Mouse (Mus musculus): ENCODE data around the gene Snx9. TPM values are rescaled to one million over a fixed set of nuclear protein-coding genes. Genes with fewer than 3 reads are reported as not detected.
A peak's percentile ranks its signal among the peaks of the same experiment; 100 is the strongest.

The Snx9 gene
- 10 to 100 TPM; 15.0 to 16.8 (median 15.5) TPM for total RNA-seq (2022)

DNA sequence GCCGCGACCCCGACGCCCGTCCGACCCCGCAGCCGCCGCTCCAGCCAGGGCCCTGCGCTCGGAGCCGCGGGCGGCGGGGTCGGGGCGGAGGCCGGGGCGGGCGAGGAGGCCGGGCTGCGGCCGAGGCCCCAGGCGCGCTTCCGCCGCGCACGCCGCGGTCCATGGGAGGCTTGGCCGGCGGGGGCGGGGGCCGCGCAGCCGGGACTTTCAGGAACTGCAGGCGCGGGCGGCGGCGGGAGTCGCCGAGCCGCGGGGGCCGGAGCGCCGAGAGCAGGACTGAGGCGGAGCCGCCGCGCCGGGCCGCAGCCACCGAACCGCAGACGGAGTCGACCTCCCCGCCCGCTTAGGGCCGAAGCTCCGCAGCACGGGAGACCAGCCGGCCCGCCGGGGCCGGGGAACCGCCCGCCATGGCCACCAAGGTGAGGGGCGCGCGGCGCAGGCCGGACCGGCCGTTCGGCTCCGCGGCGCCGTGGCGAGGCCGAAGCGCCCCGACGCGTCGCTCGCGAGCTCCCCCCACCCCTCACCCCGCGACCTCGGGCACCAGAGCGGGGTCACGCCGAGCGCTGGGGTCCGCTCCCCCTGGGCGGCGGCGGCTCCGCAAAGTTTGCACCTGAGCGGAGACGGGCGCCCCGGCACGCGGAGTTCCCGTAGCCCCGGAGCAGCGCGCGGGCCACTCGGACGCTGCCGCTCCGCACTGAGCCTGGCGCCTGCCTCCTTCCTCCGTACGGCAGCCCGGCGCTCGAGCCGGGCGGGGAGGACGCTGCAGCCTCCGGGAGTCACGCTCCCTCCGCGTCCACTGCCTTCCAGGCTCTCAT lies at the start of gene Snx9:
Gene Snx9, plus strand, starts transcription at position 202 of the 815 bp plus-strand sequence.
- peak in 1 of 2 experiments; percentile 28 for DNase-seq (ENCODE audit: low spot score in 2 of 2)

DNA sequence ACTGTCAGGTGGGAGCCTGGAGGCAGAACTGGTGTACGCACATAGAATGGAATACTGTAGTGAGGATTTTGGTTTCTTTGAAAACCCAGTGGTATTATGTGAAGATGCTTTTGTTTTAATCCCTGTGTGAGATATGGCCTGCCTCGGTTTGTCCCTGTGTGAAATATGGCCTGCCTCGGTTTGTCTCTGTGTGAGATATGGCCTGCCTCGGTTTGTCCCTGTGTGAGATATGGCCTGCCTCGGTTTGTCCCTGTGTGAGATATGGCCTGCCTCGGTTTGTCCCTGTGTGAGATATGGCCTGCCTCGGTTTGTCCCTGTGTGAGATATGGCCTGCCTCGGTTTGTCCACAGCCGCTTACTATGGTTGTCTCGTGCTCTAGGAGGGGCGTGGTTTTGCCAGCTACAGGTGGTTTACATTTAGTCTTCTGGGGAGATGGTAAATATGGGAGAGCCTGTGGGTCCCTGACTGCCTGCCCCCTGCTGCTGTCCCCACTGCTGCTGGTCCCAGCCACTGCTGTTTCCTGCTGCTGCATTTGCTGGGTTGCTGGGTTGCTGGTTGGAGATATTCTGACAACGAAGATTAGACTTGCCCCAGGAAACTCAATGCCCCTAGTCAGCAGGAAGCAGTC lies 48.9 kb upstream of the Snx9 start:
- DNase-seq (ENCODE audit: low spot score in 2 of 2) = no peak

DNA sequence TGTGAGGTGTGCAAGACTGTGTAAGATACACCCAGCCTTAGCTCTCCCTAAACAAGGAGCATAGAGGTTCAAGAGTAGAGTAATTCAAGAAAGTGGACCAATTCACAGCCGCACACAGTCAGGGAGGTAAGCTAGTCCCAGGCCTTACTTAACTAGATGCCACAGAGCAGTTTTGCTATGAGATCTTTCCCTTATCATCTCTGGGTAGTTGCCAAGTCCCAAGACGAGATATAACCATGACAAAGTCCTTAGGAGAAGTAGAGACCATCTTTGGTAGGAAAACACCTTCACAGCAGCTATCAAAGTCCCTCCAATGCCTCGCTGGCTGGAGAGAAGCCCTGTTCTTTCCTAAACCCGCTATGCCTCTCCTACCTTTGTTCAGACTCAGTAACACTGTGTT lies 47.5 kb upstream of the Snx9 start:
- DNase-seq (ENCODE audit: low spot score in 2 of 2) = no peak

DNA sequence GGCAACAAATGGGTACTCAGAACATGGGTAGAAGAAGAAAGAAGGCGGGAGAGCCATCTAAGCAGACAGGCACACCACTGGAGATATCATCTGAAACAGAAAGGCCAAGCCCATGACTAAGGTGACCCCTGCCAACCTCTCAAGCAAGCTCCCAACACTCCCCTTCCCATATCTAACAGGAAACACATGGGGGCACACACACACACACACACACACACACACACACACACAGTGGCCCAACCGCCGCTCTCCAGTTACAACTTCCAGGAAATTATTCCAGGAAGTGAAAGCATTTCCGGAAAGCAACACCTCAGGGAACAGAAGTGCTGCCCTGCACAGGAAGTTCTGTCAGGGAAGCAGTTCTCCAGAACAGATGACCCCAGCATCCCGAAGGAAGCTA lies 46.9 kb upstream of the Snx9 start:
- no peak for DNase-seq (ENCODE audit: low spot score in 2 of 2)

DNA sequence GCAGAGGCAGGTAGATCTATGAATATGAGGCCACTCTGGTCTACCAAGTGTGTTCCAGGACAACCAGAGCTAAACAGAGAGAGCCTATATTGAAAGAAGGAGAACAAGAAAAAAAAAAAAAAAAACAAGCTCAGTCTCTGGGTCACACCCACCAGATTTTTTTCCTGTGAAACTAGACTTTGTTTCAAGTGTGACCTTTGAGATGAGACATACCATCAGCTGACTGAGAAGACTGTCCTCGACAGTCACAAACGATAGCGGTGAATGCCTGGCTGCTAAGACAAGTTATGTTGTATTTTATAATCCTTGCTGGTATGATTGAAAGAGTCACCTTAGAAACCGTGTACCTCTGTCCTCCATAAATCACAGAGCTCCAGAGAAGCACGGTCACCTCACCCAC lies 45.8 kb upstream of the Snx9 start:
- DNase-seq (ENCODE audit: low spot score in 2 of 2) = no peak

DNA sequence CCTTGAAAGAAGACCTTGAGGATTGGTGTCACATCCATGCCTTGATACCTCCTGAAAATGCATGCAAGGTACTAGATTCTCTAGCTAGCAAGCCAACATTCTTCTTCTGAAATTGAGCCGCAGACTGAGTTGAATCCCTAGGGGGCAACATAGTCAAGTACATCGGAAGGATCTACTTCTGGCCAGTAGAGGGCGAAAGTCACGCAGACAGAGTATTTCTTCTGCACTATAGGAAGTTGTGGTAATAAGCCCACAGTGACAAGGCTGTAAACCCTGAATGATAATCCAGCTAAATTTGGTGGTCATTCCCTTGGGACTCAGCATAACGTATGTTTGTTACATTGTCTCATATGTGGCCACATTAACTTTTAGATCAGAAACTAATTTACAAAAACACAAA lies 45.3 kb upstream of the Snx9 start:
- DNase-seq (ENCODE audit: low spot score in 2 of 2) = peak; percentile 72 to 83

DNA sequence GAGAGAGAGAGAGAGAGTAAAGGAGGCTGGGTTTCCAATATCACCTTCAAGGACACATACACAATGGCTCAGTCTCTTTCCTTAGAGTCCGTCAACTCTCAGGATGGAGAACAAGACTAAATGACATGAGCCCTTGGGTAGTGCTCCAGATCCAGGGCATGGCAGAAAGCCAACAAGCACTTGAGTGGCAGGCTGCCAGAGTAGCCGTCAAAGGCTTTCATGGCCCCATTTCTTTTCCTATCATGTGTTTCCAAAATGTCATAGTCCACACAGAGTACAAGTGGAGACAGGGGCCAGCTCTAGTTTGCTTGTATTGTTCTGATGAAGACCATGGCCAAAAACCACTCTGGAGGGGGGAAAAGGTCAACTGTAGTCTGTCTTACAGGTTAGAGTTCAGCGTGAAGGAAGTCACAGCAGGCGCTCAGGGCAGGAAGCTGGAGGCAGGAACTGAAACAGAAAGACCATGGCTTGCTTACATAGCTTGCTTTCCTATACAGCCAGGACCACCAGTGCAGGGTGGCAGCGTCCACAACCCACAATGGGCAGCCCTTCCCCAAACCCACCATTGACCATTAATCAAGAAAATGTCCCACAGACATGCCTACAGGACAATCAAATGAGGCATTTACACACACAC lies 43.9 kb upstream of the Snx9 start:
- DNase-seq (ENCODE audit: low spot score in 2 of 2) = no peak

DNA sequence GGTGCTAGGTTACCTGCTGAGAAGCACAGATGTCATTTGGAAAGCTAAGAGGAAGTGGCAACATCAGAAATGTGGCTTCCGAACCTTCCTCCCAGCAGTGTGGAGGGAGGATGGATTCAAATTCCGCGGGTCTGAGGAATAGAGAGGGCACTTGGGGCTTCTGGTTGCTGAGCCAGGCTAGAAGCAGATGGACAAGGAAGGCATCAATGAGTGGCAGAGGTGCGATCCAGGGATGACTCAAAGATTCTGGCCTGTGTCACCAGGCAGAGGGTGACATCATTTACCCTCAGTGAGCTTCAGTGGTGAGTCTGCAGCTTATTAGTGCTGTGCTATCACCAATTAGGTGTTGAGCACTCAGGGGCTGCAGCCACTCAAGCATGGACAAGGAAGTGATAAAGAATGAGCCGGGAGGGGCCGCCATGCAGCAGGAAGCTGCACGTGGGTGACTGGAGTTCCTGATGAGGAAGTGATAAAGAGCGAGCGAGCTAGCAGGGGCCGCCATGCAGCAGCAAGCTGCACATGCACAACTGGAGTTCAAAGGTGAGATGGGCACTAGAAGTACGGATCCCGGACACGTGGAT lies 42.8 kb upstream of the Snx9 start:
- no peak for DNase-seq (ENCODE audit: low spot score in 2 of 2)

DNA sequence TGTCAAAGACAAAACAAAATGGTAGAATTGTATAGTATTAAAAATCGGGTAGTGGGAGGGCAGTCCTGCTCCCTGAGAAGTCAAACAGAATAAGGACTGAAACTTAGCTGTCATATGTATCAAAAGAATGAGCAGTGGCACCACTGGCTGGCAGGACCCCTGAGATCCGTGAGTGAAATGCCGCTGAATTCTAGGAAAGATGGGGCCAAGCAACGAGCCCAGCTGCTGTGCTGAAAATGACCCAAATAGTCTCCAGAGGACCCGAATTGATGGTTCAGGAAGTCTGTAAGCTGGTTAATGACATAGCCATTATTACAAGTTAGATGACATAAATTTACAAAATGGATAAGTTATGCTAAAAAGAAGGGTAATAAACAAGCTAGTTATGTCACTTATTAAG lies 42.2 kb upstream of the Snx9 start:
- no peak for DNase-seq (ENCODE audit: low spot score in 2 of 2)

DNA sequence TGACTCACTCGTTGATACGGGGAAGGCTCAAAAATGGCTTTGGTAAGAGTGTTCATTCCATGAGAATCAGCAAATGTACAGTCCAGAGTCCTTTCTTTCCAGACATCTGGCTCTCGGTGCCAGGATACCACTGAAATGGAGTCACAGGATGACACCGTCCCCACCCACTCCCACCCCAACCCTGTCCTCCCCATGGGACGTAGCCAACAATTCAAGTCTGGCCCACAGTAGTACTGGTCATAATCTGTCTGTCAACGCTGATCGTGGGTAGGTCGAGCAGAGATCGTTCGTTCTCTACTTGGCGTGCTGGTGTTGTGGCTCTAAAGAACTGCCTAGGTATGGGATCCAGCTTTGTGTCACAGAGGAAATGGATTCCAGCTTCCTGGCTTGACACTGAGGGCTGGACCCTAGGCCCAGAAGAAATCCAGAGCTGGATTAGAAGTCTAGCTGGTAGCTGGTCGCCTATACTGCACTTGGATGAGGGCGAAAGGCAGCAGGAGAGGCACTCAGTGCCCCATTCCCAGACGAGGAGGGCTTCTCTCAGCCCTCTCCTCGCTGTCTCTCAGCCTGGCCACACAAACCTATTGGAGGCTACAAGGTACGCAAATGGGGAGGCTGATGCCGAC lies 41.6 kb upstream of the Snx9 start:
- DNase-seq (ENCODE audit: low spot score in 2 of 2) = no peak

DNA sequence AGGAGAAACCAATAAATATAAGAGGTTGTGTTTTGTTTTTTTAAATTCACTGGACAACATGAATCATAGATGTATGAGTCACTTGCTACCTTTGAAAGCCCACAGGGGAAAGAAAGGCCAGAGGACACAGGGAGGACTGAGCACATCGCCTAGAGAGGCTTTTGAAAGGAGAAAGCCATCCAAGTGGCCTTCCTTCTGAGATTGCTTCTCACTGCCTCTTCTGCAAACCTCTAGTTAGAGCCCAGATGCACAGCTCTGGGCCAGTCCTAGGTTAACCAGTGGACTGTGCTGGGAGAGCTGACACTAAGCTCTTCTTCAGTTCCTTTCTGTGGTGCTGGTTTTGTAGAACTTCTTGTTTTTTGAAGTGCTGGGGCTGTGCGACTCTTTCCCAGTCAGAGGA lies 40.9 kb upstream of the Snx9 start:
- DNase-seq (ENCODE audit: low spot score in 2 of 2) = no peak

DNA sequence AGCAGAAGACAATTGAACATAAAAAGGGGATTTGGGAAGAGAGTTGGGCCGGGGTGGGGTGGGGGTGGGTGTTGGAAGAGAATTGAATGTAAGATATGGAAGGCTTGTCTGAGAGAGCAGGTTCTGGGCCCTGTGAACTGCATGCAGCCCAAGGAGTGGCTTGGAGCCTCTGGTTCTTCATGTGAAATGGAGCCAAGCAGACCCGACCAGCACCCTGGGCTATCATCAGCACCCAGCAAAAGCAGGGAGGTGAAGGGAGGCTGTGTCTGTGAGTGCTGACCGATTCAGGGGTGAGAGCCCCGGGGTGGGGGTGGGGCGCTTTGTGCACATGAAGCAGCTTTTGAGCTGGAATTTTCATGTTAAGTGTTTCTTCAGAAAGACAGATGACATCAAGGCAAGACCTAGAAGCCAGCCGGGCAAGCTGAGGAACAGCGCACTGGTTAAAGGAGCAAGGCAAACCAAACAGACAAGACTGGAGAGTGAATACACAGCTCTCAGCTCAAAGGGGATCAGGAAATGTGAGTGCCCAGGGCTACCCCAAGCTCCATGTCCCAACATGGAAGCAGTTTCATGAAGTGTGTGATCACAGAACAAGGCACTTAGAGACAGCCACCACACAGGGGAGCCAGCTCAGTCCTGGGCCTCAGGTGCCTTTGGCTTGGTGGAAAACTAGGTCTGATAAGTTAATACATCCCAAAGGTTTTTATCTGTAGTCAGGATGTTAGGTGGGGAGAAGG lies 40.1 kb upstream of the Snx9 start:
- DNase-seq (ENCODE audit: low spot score in 2 of 2) = no peak

DNA sequence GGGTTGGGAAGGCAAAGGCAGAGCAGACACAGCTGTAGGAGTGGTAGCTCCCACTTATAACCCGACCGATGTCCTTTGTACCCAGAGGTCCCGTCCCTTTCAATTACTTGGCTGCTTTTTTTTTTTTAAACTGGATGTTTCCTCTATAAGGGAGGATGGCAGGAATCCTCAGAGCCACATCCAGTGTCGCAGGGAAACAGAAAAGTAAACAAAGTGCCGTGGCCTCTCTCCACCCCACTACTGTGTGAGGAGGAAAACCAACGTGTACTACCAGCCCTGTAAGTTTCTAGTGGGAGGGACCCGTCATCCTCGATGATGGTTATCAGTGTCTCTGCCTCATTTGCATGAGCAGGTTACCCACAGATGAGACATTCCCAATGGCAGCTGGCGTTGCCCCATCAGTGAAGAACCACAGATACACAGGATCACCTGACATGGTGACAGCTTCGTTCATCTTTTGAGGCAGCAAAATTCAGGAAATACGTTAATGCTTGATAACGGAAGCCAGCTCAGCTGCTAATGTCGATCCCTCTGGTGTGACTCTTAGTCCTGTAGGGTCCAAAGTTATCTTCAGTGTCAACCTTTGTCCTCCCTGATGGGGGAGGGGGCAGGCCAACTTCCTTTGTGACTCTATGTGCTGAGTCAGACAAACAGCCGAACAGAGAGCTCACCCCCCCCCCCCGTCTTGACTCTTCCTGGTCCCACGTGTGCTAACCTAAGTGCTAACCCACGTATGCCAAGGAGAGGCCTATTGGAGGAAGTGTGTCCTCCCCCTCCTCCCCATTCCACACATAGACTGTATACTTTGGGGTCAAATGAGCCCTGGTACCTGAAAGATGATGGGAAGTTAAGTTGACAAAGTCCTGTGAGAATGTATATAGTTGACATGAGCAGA lies 39.1 kb upstream of the Snx9 start:
- DNase-seq (ENCODE audit: low spot score in 2 of 2) = no peak

DNA sequence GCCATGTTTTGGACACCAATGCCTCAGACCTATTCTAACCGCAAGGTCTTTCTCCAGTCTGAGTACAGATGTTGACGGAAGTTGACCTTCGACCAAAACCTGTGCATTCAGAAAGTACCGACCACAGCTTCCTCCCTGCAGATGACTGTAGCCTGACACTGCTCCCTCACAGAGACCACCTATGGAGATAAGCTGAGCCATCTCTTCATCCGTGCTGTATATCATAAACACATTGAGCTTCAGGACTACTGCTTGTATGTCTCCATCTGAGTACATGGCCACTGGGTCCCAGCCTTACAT lies 38.5 kb upstream of the Snx9 start:
- DNase-seq (ENCODE audit: low spot score in 2 of 2) = no peak

DNA sequence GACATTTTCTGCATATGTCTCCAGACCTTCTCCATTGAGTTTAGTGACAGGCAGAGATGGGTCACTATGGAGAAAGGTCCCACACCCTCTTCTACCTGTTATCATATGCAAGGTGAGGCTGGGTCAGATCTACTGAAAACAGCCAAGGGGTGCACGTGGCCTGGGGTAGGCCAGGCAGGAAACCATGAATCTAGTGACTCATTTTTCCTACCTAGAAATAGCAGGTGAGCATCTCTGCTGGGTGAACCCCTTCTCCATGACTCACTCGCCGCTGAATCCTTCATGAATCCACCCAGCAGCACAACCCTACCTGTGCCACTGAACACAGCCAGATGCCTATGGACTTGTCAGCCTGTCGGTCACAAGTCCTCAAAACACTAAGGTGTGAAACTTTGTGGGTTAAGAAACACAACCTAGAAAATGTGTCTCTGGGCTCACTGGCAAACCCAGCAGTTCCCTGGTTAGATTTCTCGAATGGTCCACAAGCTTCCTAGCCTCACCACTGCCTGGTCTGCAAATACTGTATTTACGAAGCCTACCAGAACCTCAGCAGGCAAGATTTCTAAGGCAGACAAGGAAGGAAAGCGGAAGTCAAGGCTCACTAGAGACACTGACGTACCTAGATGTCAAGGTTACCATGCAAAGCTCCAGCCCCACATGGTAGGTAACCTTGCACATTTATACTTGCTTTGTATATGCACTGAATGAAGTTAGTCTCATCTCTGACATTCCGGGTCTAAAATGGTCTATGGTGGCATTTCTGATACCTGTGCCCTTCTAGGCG lies 37.7 kb upstream of the Snx9 start:
- no peak for DNase-seq (ENCODE audit: low spot score in 2 of 2)

DNA sequence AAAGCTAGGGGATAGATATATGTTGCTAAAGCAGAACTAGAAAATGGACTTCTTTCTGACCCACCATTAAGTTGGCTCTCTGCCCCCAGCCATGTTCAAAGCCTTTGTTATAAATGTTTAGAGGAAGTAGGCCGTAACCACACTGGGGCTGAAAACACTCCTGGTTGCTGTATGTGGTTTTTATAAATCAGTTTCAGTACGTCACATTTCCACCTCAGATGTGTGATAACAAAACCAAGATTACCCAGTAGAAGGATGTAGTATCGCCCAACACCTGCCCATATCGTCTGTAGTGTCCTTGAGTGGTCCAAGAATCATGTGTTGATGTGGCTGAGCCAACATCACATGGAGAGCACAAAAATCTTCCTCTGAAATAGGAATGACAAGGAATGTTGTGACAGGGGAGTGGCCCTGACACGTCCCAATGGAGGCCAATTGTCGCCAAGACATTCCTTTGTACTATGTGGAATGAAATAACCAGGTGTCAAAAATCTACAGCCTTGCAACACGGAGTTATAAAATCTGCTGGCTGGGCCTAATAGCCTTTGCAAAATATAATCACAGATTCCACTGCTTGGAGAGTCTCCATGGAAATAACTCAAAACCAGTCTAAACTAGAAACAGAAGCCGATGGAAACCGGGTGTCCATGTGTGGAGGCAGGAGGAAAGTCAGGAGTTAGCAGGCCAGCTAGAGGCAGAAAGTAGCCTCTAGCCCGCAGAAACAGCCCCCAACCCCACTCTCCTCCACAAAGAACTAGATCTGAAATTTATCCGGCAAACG lies 36.6 kb upstream of the Snx9 start:
- DNase-seq (ENCODE audit: low spot score in 2 of 2) = no peak

DNA sequence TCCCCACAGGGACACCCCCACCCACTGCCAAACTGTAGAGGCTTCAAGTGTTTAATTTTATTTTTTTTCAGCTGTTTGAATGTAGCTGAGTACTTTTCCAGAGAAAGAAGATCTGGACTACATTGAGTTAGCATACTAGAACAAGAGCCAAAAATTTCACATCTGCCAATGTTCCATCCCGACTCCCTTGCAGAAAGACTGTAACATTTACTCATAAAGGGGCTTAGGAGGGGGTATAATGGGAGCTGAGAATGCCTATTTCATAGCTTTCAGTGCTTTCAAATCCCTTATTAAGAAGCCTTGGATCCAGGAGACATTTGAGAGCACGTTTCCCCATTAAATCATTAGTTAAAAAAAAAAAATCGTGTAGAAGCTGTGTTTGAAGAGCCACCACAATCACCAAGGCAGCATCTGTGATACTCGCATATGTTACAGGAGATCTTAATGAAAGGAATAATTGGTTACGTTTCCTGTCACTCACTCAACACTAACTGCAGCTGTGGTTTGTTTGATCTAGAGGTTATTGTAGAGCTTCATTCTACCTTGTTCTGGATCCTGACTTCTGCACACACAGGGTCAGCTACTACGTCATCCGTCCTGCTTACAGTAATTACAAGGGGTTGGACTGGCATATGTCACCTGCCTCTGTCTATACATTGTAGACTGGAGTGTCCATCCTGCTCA lies 35.8 kb upstream of the Snx9 start:
- no peak for DNase-seq (ENCODE audit: low spot score in 2 of 2)

DNA sequence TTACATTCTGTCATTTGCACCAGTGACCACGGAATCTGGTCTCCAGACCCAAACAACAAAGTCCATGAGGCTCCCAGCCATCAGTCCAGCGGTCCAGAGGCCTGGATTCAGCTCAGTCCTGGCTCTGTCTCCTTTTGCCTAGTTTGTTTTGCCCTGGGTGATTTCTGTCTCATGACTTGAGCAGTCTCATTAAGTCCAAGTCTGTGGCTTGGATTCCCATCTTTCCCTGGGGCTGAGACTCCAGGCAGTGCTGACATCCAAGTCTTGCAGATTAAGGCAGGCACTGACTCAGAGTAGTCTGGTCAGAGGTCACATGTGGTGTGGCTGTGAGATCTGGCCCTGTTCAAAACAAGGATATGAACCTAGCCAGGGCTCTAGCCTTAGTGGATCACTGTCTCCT lies 35.2 kb upstream of the Snx9 start:
- no peak for DNase-seq (ENCODE audit: low spot score in 2 of 2)
